Mouse (Mus musculus) lung, postnatal 0 days (tissue): ENCODE data around the gene Dnajb7. TPM values are rescaled to one million over a fixed set of nuclear protein-coding genes. Genes with fewer than 3 reads are reported as not detected.
A peak's percentile ranks its signal among the peaks of the same experiment; 100 is the strongest.

Experiments
- ATAC-seq: fragments of 200-750 bp; cut with Nextera tagmentation; 2 replicates; pipeline ENCODE4 v1.8.0; 2017; ENCODE audit warnings: moderate library complexity
- DNase-seq: peaks from one replicate; pipeline ENCODE4 v3.0.0-alpha.2; 2016; ENCODE audit warnings: low spot score
- H3K27ac ChIP-seq: fragments of 300-500 bp; sonication (generic); 2 replicates; pipeline ENCODE4 v1.5.1; 2014; ENCODE audit warnings: antibody characterized with exemption, mild to moderate bottlenecking, low read length, mixed read lengths
- H3K27me3 ChIP-seq: fragments of 300-500 bp; sonication (generic); replicated peaks from 2 replicates; pipeline ENCODE4 v1.6.1; 2014; ENCODE audit warnings: low read length, mixed read lengths; ENCODE audit not compliant: insufficient read depth
- H3K36me3 ChIP-seq: fragments of 300-500 bp; sonication (generic); 2 replicates; pipeline ENCODE4 v1.6.1; 2014; ENCODE audit warnings: low read length, mixed read lengths; ENCODE audit not compliant: insufficient read depth
- H3K4me1 ChIP-seq: fragments of 300-500 bp; sonication (generic); 2 replicates; pipeline ENCODE4 v1.6.1; 2014; ENCODE audit warnings: antibody characterized with exemption, low read depth, low read length, mixed read lengths; ENCODE audit not compliant: insufficient read depth
- H3K4me2 ChIP-seq: fragments of 300-500 bp; sonication (generic); replicated peaks from 2 replicates; pipeline ENCODE4 v1.6.1; 2014; ENCODE audit warnings: low read depth, mild to moderate bottlenecking, low read length, moderate library complexity, mixed read lengths
- H3K4me3 ChIP-seq: fragments of 300-500 bp; sonication (generic); 2 replicates; pipeline ENCODE4 v1.5.1; 2014; ENCODE audit warnings: low read depth, low read length
- H3K9ac ChIP-seq: fragments of 300-500 bp; sonication (generic); replicated peaks from 2 replicates; pipeline ENCODE4 v1.6.1; 2014; ENCODE audit warnings: low read depth, mild to moderate bottlenecking
- H3K9me3 ChIP-seq: fragments of 300-500 bp; sonication (generic); 2 replicates; pipeline ENCODE4 v1.6.1; 2016; ENCODE audit warnings: low read length, mixed read lengths
- CTCF ChIP-seq: IDR thresholded peaks from 2 replicates; pipeline ENCODE4 v1.5.1; 2016; ENCODE audit warnings: antibody characterized with exemption, mild to moderate bottlenecking
- EP300 ChIP-seq: IDR thresholded peaks from 2 replicates; pipeline ENCODE4 v1.6.1; 2016; ENCODE audit warnings: antibody characterized with exemption, mild to moderate bottlenecking, control low read depth
- WGBS: fragments of 180-500 bp; shearing (Covaris S2); extraction: QIAGEN DNeasy Blood & Tissue Kit; methylation state at CpG from one replicate; pipeline ENCODE4 v1.1.7; 2014; 5-methylcytosine and 5-hydroxymethylcytosine counted together
- polyA plus RNA-seq: library from polyadenylated mRNA; unstranded; fragments of >200 nt; fragmentation: Nextera tagmentation; extraction: Ambion mirVana; gene quantifications from 2 replicates; pipeline ENCODE4 v1.2.1, GENCODE M21; 2015

Gene Dnajb7
- polyA plus RNA-seq, 1 experiment from 2014 or later = 0.53 TPM

GRCm38 (mm10) chr15:81361417-81362015, 46.6 kb downstream of the Dnajb7 start:
- Histone ChIP-seq H3K4me1 (peaks cover 9% of the 10 kb centered on the region; the same call in 1 of the 2 replicates), H3K4me2 (peak overlapping the region; percentile 79; the same call in 1 of the 2 replicates), H3K9me3 (no peaks in the 10 kb centered on the region), H3K27ac (peak overlapping the region; percentile 78), H3K4me3 (no peak overlapping the region), H3K9ac (no peak overlapping the region), H3K27me3 (no peaks in the 10 kb centered on the region), H3K36me3 (peaks cover 15% of the 10 kb centered on the region; the same call in 1 of the 2 replicates)
- ATAC-seq (no peak), DNase-seq (no peak)
- TF ChIP-seq EP300 (no peak), CTCF (no peak)
- WGBS = 37% methylated on average over 10 of the region's 10 CpGs

- peak; percentile 59 for ATAC-seq
- no peak for DNase-seq
- Histone ChIP-seq H3K9ac (no peak overlapping the region), H3K4me2 (peak overlapping the region; percentile 79), H3K9me3 (no peaks in the 10 kb centered on the region), H3K27me3 (no peaks in the 10 kb centered on the region), H3K36me3 (peaks cover 14% of the 10 kb centered on the region; the same call in 1 of the 2 replicates), H3K4me1 (peaks cover 9% of the 10 kb centered on the region; the same call in 1 of the 2 replicates), H3K4me3 (peak overlapping the region; percentile 71), H3K27ac (peak overlapping the region; percentile 78)
- 34% methylated on average over 6 of the region's 6 CpGs for WGBS
- TF ChIP-seq EP300 (peak; percentile 52), CTCF (no peak)
These were observed 47.1 kb downstream of the Dnajb7 start for GRCm38 (mm10) chr15:81361022-81361404.

- TF ChIP-seq EP300 (no peak), CTCF (no peak; the same call in 1 of the 2 replicates)
- Histone ChIP-seq H3K27me3 (no peaks in the 10 kb centered on the region), H3K9ac (peak within 1 kb of the TSS; percentile 79), H3K27ac (peak within 1 kb of the TSS; percentile 93), H3K4me2 (peak within 1 kb of the TSS; percentile 79), H3K36me3 (peaks cover 9% of the 10 kb centered on the region; the same call in 1 of the 2 replicates), H3K4me3 (peak within 1 kb of the TSS; percentile 71), H3K9me3 (no peaks in the 10 kb centered on the region), H3K4me1 (peaks cover 9% of the 10 kb centered on the region; the same call in 1 of the 2 replicates)
- DNase-seq = peak; percentile 99
- ATAC-seq = peak; percentile 100
- under 1% methylated on average over 30 of the region's 30 CpGs for WGBS
These were observed 47.6 kb downstream of the Dnajb7 start, which contains the start of gene Slc25a17 for GRCm38 (mm10) chr15:81360345-81361021. Gene Slc25a17 (minus strand): TSS chr15:81360812.

- Histone ChIP-seq H3K9me3 (no peaks in the 10 kb centered on the region), H3K36me3 (0 out of 2 replicates have a peak, but pooled peaks cover 4% of the 10 kb centered on the region), H3K9ac (no peak overlapping the region), H3K27me3 (no peaks in the 10 kb centered on the region), H3K4me3 (no peak overlapping the region), H3K4me1 (peaks cover 9% of the 10 kb centered on the region; the same call in 1 of the 2 replicates), H3K4me2 (peak overlapping the region; percentile 79; the same call in 1 of the 2 replicates), H3K27ac (no peak overlapping the region)
- TF ChIP-seq EP300 = no peak
- TF ChIP-seq CTCF = no peak
- ATAC-seq (no peak), DNase-seq (no peak)
- 85% methylated on average over 5 of the region's 5 CpGs for WGBS
These were observed 48.7 kb downstream of the Dnajb7 start for GRCm38 (mm10) chr15:81359421-81359820.

GRCm38 (mm10) chr15:81358943-81359342, 49.2 kb downstream of the Dnajb7 start:
- Histone ChIP-seq H3K27ac (no peak overlapping the region), H3K4me3 (no peak overlapping the region), H3K4me1 (peaks cover 9% of the 10 kb centered on the region; the same call in 1 of the 2 replicates), H3K4me2 (no peak overlapping the region), H3K9ac (no peak overlapping the region), H3K36me3 (0 out of 2 replicates have a peak, but pooled peaks cover 2% of the 10 kb centered on the region), H3K27me3 (no peaks in the 10 kb centered on the region), H3K9me3 (no peaks in the 10 kb centered on the region)
- WGBS = 71% methylated on average over 3 of the region's 3 CpGs
- DNase-seq = no peak
- TF ChIP-seq CTCF (no peak), EP300 (no peak)
- ATAC-seq = no peak

GRCm38 (mm10) chr15:81356946-81357345, 51.2 kb downstream of the Dnajb7 start:
- no peak for DNase-seq
- H3K9me3 ChIP-seq = no peaks in the 10 kb centered on the region
- H3K27ac ChIP-seq = no peak overlapping the region
- H3K27me3 ChIP-seq = no peaks in the 10 kb centered on the region
- peaks cover 9% of the 10 kb centered on the region; the same call in 1 of the 2 replicates for H3K4me1 ChIP-seq
- TF ChIP-seq CTCF (no peak), EP300 (no peak)
- ATAC-seq = no peak
- no peak overlapping the region for H3K4me3 ChIP-seq
- no peak overlapping the region for H3K4me2 ChIP-seq
- H3K9ac ChIP-seq = no peak overlapping the region
- WGBS = 39% methylated on average over 5 of the region's 5 CpGs
- no peaks in the 10 kb centered on the region for H3K36me3 ChIP-seq

Other genes with a start within 250 kb of the Dnajb7 start
- 13.5 and 13.9 TPM in 2 replicates for gene Mrtfa, start 217.5 kb downstream of the Dnajb7 start, polyA plus RNA-seq
- gene Mchr1, start 172.8 kb downstream of the Dnajb7 start, polyA plus RNA-seq = 1.6 and 3.3 TPM in 2 replicates
- 96.7 and 97.3 TPM in 2 replicates for gene Slc25a17, start 47.5 kb downstream of the Dnajb7 start, polyA plus RNA-seq
- 87.1 and 99.2 TPM in 2 replicates for gene St13, start 8.2 kb downstream of the Dnajb7 start, polyA plus RNA-seq
- gene Xpnpep3, start 8.2 kb downstream of the Dnajb7 start, polyA plus RNA-seq = 4.8 and 6.3 TPM in 2 replicates
- gene Rbx1, start 58.0 kb upstream of the Dnajb7 start, polyA plus RNA-seq = 419 and 465 TPM in 2 replicates
- gene Ep300, start 177.1 kb upstream of the Dnajb7 start, polyA plus RNA-seq = 8.5 and 10.6 TPM in 2 replicates